Mouse (Mus musculus) frontal cortex, postnatal 25 days (tissue): Measurements from ENCODE around the gene Bcr.

ENCODE experiments used
- DNase-seq, 2 experiments: peaks; one replicate each; pipeline ENCODE4 v3.0.0; 2022; ENCODE audit warnings: low spot score in 2 of 2

The Bcr gene

GRCm38 (mm10) chr10:75093252-75093987, 33.0 kb downstream of the Bcr start:
- no peak for DNase-seq

GRCm38 (mm10) chr10:75094338-75094737, 33.9 kb downstream of the Bcr start:
- no peak for DNase-seq

- no peak for DNase-seq
Observed at GRCm38 (mm10) chr10:75095216-75095615, 34.8 kb downstream of the Bcr start.

GRCm38 (mm10) chr10:75098446-75099183, 38.2 kb downstream of the Bcr start:
- DNase-seq, result no peak

- no peak for DNase-seq
Observed at GRCm38 (mm10) chr10:75100298-75100697, 39.9 kb downstream of the Bcr start.

- no peak for DNase-seq
Observed at GRCm38 (mm10) chr10:75103502-75103901, 43.1 kb downstream of the Bcr start.

GRCm38 (mm10) chr10:75104191-75105098, 44.1 kb downstream of the Bcr start:
- no peak for DNase-seq

GRCm38 (mm10) chr10:75105099-75105461, 44.7 kb downstream of the Bcr start:
- DNase-seq, result no peak

GRCm38 (mm10) chr10:75105687-75106086, 45.3 kb downstream of the Bcr start:
- no peak for DNase-seq

GRCm38 (mm10) chr10:75106940-75107381, 46.6 kb downstream of the Bcr start:
- DNase-seq, result no peak

GRCm38 (mm10) chr10:75108092-75108491, 47.7 kb downstream of the Bcr start:
- DNase-seq, result no peak

GRCm38 (mm10) chr10:75111446-75112201, 51.2 kb downstream of the Bcr start:
- no peak for DNase-seq

GRCm38 (mm10) chr10:75112405-75112804, 52.0 kb downstream of the Bcr start:
- DNase-seq, result no peak

- DNase-seq, result no peak
Observed at GRCm38 (mm10) chr10:75113620-75114019, 53.2 kb downstream of the Bcr start.

- DNase-seq, result no peak
Observed at GRCm38 (mm10) chr10:75115240-75115639, 54.8 kb downstream of the Bcr start.

- no peak for DNase-seq
Observed at GRCm38 (mm10) chr10:75116842-75117457, 56.6 kb downstream of the Bcr start.

GRCm38 (mm10) chr10:75118444-75118843, 58.1 kb downstream of the Bcr start:
- DNase-seq, result no peak

GRCm38 (mm10) chr10:75119396-75119795, 59.0 kb downstream of the Bcr start:
- no peak for DNase-seq

GRCm38 (mm10) chr10:75120176-75120575, 59.8 kb downstream of the Bcr start:
- no peak for DNase-seq

- no peak for DNase-seq
Observed at GRCm38 (mm10) chr10:75121028-75121427, 60.6 kb downstream of the Bcr start.

- no peak for DNase-seq
Observed at GRCm38 (mm10) chr10:75125577-75125976, 65.2 kb downstream of the Bcr start.
